Mouse (Mus musculus): ENCODE measurements around the gene Rnf212.
"Not testable (repeated sequence)": the region's sequence is repeated elsewhere in the genome, so short reads cannot be mapped to it uniquely, and the experiment has no call there.

Gene Rnf212

DNA sequence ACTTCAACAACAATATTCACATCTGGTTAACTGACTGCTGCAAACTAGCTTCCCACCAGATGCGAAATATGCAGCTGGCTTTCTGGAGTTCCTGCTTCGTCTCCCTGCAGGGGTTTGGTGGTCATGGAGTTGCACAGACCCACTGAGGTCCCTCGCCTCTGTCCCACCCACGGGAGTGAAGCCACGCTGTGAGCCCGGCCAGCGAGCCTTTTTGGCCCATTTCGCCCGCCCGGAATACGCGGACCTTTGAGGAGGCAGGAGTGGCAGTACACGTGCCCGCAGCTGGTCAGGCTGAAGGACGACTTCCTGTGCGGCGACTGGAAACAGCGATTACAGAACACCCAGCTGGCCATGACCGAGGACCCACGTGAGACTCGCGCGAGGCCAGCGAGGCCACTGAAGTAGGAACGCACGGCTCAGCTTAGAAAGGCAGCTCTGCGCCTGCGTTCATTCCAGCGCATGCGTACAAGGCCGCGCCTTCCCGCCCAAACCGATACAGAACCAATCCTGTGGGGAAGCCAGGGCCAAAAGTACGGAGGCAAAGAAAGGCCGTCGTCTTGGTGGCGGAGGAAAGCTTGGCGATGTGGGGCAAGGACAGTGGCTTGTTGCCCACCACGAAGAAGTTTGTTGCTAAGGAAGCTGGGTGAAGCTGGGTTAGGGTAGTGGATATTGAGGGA, at the start of gene Rnf212:
Gene Rnf212, minus strand, starts transcription at position 353 of the 677 bp plus-strand sequence.
- no peak for DNase-seq (ENCODE audit: low read depth, low spot score)

DNA sequence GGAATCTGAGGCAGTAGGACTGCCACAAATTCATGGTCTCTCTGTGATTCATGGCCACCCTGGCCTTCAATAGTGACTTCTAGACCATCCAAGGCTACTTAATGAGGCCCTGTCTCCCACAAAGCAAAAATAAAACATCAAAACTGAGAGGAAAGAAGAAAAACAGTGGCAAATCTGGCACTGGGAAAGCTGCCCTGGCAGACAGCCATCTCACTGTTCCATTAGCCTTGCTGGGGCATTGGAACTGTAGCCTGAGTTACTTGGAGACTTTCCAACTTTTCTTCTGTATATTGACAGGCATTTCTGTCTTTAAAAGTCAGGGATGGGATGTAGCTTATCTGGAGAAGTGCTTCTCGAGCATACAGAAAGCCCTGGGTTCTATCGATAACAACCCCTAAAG, 48.5 kb upstream of the Rnf212 start:
- no peak for DNase-seq (ENCODE audit: low read depth, low spot score)

DNA sequence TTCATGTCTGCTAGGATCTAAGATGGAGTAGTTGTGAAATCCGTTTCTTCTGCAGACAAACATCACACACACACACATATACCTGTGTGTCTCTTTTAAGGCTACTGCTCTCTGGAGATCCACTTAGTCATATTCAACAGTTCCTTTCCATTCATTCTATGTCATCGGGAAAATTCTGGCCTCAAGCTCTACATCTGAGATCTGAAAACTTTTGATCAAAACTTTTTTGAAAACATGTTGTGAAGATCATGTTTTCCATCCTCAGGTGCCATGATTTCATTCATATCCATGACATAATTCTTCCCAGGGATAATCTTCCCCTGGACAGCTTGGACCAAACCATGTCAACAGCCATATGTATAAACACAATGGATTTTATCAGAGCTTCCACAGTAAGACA, 34.0 kb upstream of the Rnf212 start, which contains the start of gene Vmn2r8:
Gene Vmn2r8, minus strand, starts transcription at position 101 of the 400 bp plus-strand sequence.
- DNase-seq (ENCODE audit: low read depth, low spot score), result not testable (repeated sequence)

DNA sequence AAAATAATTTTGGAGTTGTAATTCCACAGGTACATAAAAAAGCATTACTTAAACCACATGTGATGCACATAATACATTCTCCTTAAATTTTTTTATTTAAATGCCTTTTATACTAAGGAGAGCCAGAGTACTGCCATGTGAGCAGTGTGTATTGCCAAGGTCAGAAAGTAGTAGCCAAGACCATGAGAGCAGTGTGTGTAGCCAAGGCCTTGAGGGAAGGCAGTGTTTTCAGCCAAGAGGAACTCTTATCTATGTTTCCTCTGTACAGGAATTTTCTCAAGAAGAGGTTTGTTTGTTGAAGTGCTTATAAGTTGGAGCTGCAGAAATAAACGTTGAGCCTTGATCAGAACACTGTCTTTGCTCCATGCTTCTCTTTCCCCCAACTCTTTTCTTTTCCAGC, 28.9 kb upstream of the Rnf212 start:
- no peak for DNase-seq (ENCODE audit: low read depth, low spot score)

DNA sequence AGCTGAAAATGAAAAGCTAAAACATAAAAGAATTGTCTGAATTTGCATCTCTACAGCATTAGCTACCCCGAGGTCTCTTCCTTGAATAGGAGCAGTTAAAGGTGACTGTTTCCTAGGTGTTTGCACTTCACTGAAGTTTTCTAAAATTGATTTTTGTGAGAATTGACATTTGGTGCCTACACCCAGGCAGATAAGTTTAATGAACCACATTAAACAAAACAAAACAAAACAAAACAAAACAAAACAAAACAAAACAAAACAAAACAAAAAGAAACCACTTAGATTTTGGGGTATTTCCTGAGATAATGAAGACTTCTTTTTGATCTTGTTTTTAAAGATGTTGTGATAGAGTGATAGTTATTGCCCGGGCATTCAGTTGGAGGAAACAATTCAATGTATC, 20.5 kb upstream of the Rnf212 start, which contains the start of gene Tmed11:
Gene Tmed11, minus strand, starts transcription at position 101 of the 400 bp plus-strand sequence.
- not testable (repeated sequence) for DNase-seq (ENCODE audit: low read depth, low spot score)

DNA sequence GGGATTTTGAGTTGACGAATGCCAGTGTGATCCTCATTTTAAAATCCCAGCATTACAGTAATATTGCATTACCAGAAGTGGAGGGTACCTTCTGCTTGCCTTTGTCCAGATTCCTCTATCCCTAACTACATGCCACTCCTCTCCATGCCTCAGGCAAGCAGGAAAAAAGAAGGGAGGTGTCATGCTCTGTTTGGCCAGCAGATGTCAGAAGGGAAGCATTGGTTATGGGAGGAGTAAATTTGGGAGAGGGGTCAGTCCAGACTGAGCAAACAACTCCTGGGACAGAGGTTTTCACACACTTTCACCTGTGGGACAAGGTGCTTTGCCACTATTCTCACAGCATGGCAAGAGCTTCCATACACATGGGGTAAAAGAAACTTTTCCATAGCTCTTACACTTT, 15.6 kb upstream of the Rnf212 start:
- not testable (repeated sequence) for DNase-seq (ENCODE audit: low read depth, low spot score)

DNA sequence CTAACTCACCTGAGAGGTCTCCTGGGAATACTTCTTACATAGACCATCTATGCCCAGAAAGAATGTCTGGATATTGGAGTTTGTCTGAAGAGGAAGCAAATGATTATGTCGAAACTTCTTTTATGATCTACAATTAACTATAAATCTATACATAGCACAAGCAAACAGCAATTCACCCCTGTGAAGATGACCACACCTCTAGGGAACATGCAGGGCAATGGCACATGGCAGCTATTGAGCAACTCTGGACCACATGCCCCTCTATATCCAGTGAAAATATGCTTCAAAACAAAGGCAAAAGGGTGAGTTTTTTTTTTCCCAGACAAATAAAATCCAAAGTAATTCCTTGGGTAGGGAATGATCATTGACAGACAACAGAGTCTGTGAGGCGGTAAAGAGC, 14.8 kb downstream of the Rnf212 start:
- no peak for DNase-seq (ENCODE audit: low read depth, low spot score)

DNA sequence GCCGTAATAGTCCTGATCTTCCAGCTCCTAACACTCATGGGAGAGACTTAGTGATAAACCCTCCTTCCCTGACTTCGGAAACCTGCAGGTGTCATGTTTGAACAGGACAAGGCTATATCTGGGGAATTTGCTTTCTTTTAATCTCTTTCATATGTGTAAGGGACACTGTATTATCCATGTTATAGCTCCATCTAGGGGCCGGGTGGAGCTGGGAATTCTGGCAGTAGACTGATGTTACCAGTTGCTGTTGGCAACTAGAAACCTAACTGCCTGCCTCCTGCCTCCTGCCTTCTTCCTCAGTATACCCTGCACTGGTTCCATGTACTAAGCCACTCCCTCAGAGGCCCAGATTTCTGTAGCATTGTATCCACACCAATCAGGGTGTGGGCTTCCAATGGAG, 16.4 kb downstream of the Rnf212 start:
- DNase-seq (ENCODE audit: low read depth, low spot score), result peak; percentile 4

DNA sequence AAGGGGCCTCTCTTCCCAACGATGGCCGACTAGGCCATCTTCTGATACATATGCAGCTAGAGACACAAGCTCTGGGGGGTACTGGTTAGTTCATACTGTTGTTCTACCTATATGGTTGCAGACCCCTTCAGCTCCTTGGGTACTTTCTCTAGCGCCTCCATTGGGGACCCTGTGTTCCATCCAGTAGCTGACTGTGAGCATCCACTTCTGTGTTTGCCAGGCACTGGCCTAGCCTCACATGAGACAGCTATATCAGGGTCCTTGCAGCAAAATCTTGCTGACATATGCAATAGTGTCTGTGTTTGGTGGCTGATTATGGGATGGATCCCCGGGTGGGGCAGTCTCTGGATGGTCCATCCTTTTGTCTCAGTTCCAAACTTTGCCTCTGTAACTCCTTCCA, 23.5 kb downstream of the Rnf212 start:
- DNase-seq (ENCODE audit: low read depth, low spot score), result not testable (repeated sequence)

DNA sequence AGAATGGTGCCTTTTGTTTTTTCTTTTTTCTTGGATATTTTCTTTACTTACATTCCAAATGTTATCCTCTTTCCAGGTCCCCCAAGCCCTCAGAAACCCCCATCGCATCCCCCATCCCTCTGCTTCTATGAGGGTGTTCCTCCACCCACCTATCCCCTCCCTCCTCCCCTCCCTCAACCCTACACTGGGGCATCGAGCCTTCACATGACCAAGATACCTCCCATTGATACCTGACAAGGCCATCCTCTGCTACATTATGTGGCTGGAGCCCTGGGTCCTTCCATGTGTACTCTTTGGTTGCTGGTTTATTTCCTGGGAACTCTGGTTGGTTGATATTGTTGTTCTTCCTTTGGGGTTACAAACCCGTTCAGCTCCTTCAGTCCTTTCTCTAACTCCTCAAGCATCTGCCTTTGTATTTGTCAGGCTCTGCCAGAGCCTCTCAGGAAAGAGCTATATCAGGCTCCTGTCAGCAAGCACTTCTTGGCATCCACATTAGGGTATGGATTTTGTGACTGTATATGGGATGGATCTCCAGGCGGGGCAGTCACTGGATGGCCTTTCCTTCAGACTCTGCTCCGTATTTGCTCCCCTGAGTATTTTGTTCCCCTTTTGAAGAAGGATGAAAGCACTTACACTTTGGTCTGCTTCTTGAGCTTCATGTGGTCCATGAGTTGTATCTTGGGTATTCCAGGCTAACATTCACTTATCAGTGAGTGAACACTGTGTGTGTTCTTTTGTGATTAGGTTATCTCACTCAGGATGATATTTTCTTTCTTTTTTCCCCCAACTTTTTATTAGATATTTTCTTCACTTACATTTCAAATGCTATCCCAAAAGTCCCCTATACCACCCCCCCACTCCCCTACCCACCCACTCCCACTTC, 24.2 kb downstream of the Rnf212 start:
- no peak for DNase-seq (ENCODE audit: low read depth, low spot score)

DNA sequence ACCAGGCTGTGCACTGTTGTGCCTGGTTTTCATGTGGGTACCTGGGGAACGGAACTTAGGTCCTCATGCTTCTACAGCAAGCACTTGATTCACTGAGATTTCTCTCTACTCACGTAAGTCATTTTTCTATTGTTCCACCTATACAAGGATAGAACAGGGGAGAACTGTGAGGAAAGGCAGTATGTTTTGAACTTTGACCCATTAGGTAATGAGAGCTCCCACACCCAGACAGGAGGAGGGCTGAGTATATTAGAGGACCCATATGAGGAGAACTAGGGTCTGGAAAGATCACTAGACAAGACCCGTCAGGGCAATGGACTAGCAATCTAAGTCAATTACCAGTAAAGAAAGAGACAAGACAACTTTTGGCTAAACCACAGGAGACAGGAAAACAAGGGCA, 30.2 kb downstream of the Rnf212 start:
- no peak for DNase-seq (ENCODE audit: low read depth, low spot score)

DNA sequence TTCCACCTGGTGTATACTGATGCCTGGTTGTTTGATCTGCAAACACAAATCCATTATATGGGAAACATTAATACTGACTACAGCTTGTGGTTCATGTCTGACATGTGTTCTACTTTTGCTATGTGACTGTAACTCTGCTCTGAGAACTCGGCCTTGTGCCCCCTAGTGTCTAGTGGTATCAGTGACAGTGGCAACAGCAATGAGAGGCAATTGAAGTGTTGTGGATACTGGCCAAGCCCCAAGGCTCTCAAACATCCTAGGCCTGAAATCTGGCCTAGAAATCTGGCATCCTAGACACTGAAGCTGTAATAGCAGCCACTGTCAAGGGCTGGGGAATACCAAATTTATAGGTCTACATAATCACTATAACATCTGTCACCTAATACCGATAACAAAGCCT, 30.9 kb downstream of the Rnf212 start:
- DNase-seq (ENCODE audit: low read depth, low spot score), result peak; percentile 29

DNA sequence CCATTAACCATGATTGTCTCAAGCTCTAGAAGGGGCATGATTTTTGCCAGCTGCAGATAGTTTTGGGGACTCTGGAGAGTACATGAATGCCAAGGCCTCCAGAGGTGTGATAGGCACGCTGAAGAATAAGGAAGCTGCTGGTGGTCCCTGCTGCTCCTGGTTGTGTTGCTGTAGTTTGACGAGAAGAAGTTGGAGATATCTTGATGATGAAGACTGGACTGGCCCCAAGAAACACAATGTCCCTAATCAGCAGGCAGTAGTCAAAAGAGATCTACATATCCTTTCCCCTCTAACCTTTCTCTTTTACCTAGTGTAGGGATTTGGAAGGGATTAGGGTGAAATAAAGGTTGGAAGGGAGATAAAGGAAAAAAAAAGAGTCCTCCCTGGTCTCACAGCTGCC, 32.2 kb downstream of the Rnf212 start:
- no peak for DNase-seq (ENCODE audit: low read depth, low spot score)

DNA sequence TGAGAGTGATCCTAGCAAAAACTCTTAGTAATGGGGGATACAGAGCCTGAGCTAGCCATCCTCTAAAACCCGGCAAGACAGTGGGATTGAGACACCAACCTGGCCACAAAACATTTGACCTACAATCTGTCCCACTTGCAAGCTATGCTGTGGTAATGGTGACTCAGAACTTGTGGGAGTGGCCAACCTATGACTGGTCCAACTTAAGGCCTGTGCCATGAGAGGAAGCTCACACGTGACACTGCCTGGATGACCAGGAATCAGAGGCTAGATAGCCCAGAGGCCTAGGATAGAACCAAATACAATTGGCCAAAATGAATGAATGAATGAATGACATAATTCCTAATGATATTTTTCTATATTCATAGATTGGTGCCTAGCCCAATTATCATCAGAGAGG, 32.9 kb downstream of the Rnf212 start:
- no peak for DNase-seq (ENCODE audit: low read depth, low spot score)

DNA sequence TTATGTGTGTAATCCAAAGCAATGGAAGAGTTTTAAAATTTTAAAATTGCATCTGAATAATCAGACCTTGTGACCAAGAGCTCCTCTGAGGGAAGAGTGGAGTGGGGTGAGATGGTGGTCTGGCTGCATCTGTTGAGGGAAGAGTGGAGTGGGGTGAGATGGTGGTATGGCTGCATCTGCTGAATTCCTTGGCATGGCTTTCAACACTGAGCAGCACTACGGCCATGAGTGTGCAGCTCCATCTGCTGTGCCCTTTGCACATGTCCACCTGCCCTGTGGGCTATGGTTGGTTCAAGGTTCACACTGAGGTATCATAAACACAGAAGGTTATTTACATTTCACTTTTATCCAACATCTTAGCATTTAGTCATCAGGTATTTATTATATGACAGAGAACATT, 47.4 kb downstream of the Rnf212 start:
- no peak for DNase-seq (ENCODE audit: low read depth, low spot score)

DNA sequence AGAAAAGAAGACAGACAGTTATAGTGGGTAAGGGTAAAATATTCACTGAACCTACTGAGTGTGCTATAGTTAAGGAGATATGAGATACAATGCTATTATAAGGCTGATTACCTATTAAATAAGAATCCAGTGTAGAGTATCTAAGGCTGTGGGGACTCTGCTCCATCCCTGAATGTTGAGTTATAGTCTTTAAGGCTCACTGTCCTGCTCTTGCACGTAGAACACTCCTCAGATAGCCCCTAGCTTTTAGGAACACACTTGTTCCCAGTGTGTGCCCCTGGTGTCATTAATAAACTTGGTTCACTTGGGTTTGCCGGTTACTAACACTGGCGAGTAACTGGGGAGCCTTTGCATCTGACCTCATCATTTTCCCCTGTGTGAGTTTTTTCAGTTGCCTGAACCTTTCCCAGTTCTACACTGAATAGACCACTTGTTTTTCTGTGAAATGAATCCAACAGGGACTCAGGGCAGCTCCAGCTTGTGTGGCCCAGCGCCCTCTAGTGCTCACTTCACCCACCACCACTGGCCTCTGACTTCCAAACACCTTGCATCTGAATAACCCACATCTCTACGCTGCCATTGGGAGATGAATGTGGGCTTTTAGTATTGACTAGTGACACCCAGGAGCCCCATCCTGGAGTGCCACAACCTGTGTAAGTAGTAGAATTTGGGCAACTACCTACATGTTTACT, 48.1 kb downstream of the Rnf212 start:
- DNase-seq (ENCODE audit: low read depth, low spot score), result peak; percentile 56

DNA sequence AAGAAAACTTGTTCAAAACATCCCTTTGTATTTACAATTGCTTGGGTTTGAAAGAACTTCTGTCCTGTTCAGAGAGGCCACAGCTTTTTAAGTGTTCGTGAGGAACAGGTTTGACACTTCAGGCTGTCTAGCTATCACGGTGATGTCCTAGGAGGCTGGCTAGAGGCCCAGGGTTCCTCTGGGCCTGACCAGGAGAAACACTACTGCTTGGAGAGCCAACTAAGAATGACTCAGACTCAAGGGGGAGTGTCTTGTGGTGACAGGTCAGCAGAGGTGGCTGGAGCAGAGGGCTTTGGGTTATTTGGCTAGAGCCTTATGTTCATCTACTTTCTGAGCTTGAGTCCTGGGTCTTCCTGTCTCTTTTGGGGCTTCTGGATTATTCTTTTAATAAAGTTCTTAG, 50.8 kb downstream of the Rnf212 start:
- DNase-seq (ENCODE audit: low read depth, low spot score), result no peak

DNA sequence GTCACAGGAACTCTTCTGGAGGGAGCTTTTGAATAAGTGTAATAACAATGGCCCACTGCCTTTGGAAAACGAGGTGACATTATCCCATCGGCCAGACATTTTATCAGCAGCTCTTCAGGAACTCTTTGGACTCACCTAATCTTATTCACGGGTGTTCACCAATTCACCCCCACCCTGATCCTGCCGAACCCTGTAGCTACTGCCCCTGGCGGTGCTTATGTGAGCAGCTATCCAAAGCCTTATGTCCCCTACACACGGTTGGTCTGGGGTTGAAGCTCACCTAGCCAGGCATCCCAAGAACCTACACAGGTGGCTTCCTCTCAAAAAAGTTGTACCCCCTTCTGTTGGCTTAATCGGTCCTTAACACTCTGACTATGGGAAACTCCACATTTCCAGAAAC, 55.0 kb downstream of the Rnf212 start:
- DNase-seq (ENCODE audit: low read depth, low spot score), result no peak

DNA sequence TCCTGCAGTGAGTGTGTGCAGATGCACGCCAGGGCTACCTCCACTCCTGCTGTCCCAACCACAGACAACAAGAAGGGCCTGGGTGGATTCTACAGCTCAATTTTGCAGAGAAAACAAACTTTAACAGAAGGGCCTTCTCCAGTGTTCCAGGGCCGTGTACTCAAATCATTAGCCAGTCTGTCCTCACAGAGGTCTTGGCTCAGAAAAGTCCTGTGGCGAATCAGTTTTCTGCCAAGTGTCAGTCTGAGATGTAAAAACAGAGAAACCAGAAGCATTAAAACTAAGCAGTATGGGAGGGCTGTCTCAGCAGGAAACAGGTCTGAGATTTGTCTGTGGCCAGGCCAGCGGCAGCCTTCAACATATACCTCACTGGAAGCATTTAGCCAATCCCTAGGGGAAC, 56.7 kb downstream of the Rnf212 start:
- DNase-seq (ENCODE audit: low read depth, low spot score), result no peak

DNA sequence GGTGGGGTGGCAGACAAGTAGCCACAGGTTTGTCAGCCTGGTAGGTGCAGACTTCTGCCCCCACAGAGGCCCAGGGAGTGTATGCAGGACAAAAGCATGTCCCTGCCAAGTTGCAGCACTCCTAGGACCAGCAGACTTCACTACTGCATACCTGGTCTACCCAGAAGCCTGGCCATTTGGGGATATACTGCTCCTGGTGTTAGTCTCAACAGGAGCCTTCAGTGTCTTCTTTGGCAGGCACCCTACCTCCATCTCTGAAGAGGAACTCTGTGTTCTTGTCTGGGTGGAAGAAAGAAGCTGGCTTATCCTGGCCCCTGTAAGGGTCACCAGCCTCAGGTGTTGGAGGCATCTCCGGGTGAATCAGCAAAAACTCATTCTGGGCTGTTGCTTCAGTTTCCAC, 58.8 kb downstream of the Rnf212 start:
- no peak for DNase-seq (ENCODE audit: low read depth, low spot score)

DNA sequence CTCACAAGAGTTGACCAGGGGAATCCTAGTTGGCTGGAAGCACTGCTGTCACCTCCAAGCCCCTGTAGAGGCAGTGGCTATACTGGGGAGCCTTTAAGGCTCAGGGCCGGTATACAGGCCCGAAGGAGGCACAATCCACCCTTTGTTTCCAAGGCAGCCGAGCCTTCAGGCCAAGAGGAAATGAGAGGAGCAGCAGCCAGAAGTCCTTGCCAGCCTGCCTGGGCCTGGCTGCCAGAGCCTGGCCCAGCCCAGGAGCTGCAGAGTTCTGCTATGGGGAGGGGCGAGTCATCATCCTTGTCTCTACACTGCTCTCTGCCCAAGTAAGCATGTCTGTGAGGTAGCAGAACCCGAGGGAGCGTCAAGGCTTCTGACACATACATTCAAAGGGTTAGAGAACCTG, 60.6 kb downstream of the Rnf212 start:
- no peak for DNase-seq (ENCODE audit: low read depth, low spot score)

DNA sequence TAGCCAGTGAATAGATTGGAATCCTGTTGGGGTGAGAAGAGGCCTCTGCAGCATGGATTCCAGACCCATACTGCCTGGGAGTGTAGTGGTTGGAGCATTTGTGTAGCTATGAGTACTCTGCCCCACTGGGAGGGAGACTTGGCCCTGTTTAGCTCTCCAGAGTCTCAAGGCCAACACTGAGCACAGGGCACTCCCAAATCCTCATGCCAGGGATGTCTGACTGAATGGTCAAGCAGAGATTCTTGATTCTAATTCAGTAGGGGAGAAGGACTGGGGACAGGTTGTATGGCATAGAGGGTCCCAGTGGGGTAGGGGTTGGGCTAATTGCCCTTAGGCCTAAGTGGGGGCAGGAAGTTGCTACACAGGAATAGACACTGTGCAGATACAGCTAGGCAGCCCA, 61.1 kb downstream of the Rnf212 start:
- DNase-seq (ENCODE audit: low read depth, low spot score), result no peak
